Mouse (Mus musculus): ENCODE results near the gene Pes1. TPM values are rescaled to one million over a fixed set of nuclear protein-coding genes. Genes with fewer than 3 reads are reported as not detected.

Gene Pes1
- total and polyA plus RNA-seq, 3 experiments: 240 to 498 (median 301) TPM

GRCm38 (mm10) chr11:3976678-3977077 is 12.9 kb downstream of the Pes1 start, which contains the start of gene 4930556J24Rik:
Gene 4930556J24Rik, minus strand, starts transcription at chr11:3976778.
- no peaks in the 10 kb centered on the region; the same call in 1 of the 2 replicates for H3K79me2 ChIP-seq (ENCODE audit: control insufficient read depth, insufficient read depth, low read length, poor library complexity)
- no peak within 1 kb of the TSS for H3K27ac ChIP-seq (ENCODE audit: control insufficient read depth, low read depth, low read length)
- DNase-seq (ENCODE audit: low read depth, low spot score): no peak
- H3K9ac ChIP-seq (ENCODE audit: control insufficient read depth, low read depth, low read length, poor library complexity, severe bottlenecking): no peak within 1 kb of the TSS
- H3K27me3 ChIP-seq (ENCODE audit: control insufficient read depth in 1 of 2, insufficient read depth in 2 of 2, low read length in 2 of 2): no peaks in the 10 kb centered on the region
- no peaks in the 10 kb centered on the region for H3K9me3 ChIP-seq (replicated peaks; ENCODE audit: insufficient read depth, low read length)
- no peaks in the 10 kb centered on the region for H3K4me1 ChIP-seq (ENCODE audit: control insufficient read depth in 1 of 2, insufficient read depth in 2 of 2, low read length in 2 of 2)
- H3K36me3 ChIP-seq (ENCODE audit: control insufficient read depth in 1 of 2, insufficient read depth in 2 of 2, low read length in 2 of 2): peaks cover 0 to 40% of the 10 kb centered on the region in 2 experiments; a peak in 2 of 4 replicates
- TF ChIP-seq MXI1 (IDR thresholded peaks at IDR 0.05; ENCODE audit: low read depth, low read length) (no peak), POLR2AphosphoS5 (IDR thresholded peaks at IDR 0.05; ENCODE audit: borderline replicate concordance, low read depth, low read length) (no peak), USF1 (IDR thresholded peaks at IDR 0.05; ENCODE audit: low read depth, low read length) (no peak), GATA1 (IDR thresholded peaks at IDR 0.05; ENCODE audit: low read depth, low read length) (no peak), ZMIZ1 (IDR thresholded peaks at IDR 0.05; ENCODE audit: low read depth, low read length) (no peak), TAL1 (IDR thresholded peaks at IDR 0.05; ENCODE audit: low read length) (no peak), ETS1 (IDR thresholded peaks at IDR 0.05; ENCODE audit: low read depth, low read length) (no peak), EP300 (IDR thresholded peaks at IDR 0.05; ENCODE audit: low read depth in 1 of 2, low read length in 2 of 2) (no peak), KAT2A (conservative IDR thresholded peaks at IDR 0.05; ENCODE audit: low read depth, low read length) (no peak), ZC3H11A (IDR thresholded peaks at IDR 0.05; ENCODE audit: low read depth, low read length) (no peak), CTCF (IDR thresholded peaks at IDR 0.05 in 2 of 3, conservative IDR thresholded peaks at IDR 0.05 in 1 of 3; ENCODE audit: control insufficient read depth in 1 of 3, insufficient read depth in 1 of 3, low read depth in 2 of 3, low read length in 3 of 3, poor library complexity in 1 of 3, severe bottlenecking in 1 of 3) (no peak)
- H3K4me3 ChIP-seq (ENCODE audit: control insufficient read depth in 1 of 2, insufficient read depth in 1 of 2, low read depth in 2 of 2, low read length in 2 of 2): no peak within 1 kb of the TSS

GRCm38 (mm10) chr11:3978421-3978820 is 14.6 kb downstream of the Pes1 start:
- no peaks in the 10 kb centered on the region; the same call in 1 of the 2 replicates for H3K79me2 ChIP-seq (ENCODE audit: control insufficient read depth, insufficient read depth, low read length, poor library complexity)
- no peaks in the 10 kb centered on the region for H3K4me1 ChIP-seq (ENCODE audit: control insufficient read depth in 1 of 2, insufficient read depth in 2 of 2, low read length in 2 of 2)
- H3K9ac ChIP-seq (ENCODE audit: control insufficient read depth, low read depth, low read length, poor library complexity, severe bottlenecking): no peak overlapping the region
- H3K9me3 ChIP-seq (replicated peaks; ENCODE audit: insufficient read depth, low read length): no peaks in the 10 kb centered on the region
- no peak for TF ChIP-seq TCF12 (IDR thresholded peaks at IDR 0.05; ENCODE audit: low read depth, low read length)
- TF ChIP-seq POLR2AphosphoS2 (IDR thresholded peaks at IDR 0.05; ENCODE audit: low read length): 0 out of 2 replicates have a peak, but pooled peaks have one; percentile 11
- TF ChIP-seq GABPA (IDR thresholded peaks at IDR 0.05; ENCODE audit: low read depth, low read length): no peak
- H3K27me3 ChIP-seq (ENCODE audit: control insufficient read depth in 1 of 2, insufficient read depth in 2 of 2, low read length in 2 of 2): no peaks in the 10 kb centered on the region
- no peak overlapping the region for H3K27ac ChIP-seq (ENCODE audit: control insufficient read depth, low read depth, low read length)
- no peak for DNase-seq (ENCODE audit: low read depth, low spot score)
- no peak overlapping the region for H3K4me3 ChIP-seq (ENCODE audit: control insufficient read depth in 1 of 2, insufficient read depth in 1 of 2, low read depth in 2 of 2, low read length in 2 of 2)
- peaks cover 0 to 32% of the 10 kb centered on the region in 2 experiments; a peak in 2 of 4 replicates for H3K36me3 ChIP-seq (ENCODE audit: control insufficient read depth in 1 of 2, insufficient read depth in 2 of 2, low read length in 2 of 2)

- DNase-seq (ENCODE audit: low read depth, low spot score): no peak
- no peaks in the 10 kb centered on the region for H3K79me2 ChIP-seq (ENCODE audit: control insufficient read depth, insufficient read depth, low read length, poor library complexity)
- TF ChIP-seq USF1 (IDR thresholded peaks at IDR 0.05; ENCODE audit: low read depth, low read length) (no peak), CHD2 (IDR thresholded peaks at IDR 0.05; ENCODE audit: low read length) (no peak), NRF1 (IDR thresholded peaks at IDR 0.05; ENCODE audit: insufficient read depth, low read depth, low read length, poor library complexity, severe bottlenecking) (no peak), CHD1 (IDR thresholded peaks at IDR 0.05; ENCODE audit: low read depth, low read length) (no peak), TCF12 (IDR thresholded peaks at IDR 0.05; ENCODE audit: low read depth, low read length) (no peak), POLR2A (IDR thresholded peaks at IDR 0.05; ENCODE audit: control insufficient read depth in 1 of 2, insufficient read depth in 1 of 2, low read depth in 1 of 2, low read length in 2 of 2, poor library complexity in 1 of 2) (no peak), EP300 (IDR thresholded peaks at IDR 0.05; ENCODE audit: low read depth in 1 of 2, low read length in 2 of 2) (no peak), ZC3H11A (IDR thresholded peaks at IDR 0.05; ENCODE audit: low read depth, low read length) (no peak), E2F4 (IDR thresholded peaks at IDR 0.05; ENCODE audit: borderline replicate concordance, low read depth, low read length) (no peak), ETS1 (IDR thresholded peaks at IDR 0.05; ENCODE audit: low read depth, low read length) (no peak), MEF2A (IDR thresholded peaks at IDR 0.05; ENCODE audit: extremely low read depth, insufficient replicate concordance, low read depth, low read length, poor library complexity, severe bottlenecking) (no peak), USF2 (IDR thresholded peaks at IDR 0.05; ENCODE audit: borderline replicate concordance in 1 of 2, insufficient read depth in 1 of 2, low read depth in 1 of 2, low read length in 2 of 2) (no peak), CTCF (IDR thresholded peaks at IDR 0.05 in 2 of 3, conservative IDR thresholded peaks at IDR 0.05 in 1 of 3; ENCODE audit: control insufficient read depth in 1 of 3, insufficient read depth in 1 of 3, low read depth in 2 of 3, low read length in 3 of 3, poor library complexity in 1 of 3, severe bottlenecking in 1 of 3) (no peak), ELF1 (IDR thresholded peaks at IDR 0.05; ENCODE audit: low read depth, low read length) (no peak), NELFE (IDR thresholded peaks at IDR 0.05; ENCODE audit: low read depth, low read length) (no peak), MYB (IDR thresholded peaks at IDR 0.05; ENCODE audit: low read depth, low read length) (no peak)
- H3K27ac ChIP-seq (ENCODE audit: control insufficient read depth, low read depth, low read length): no peak overlapping the region
- no peaks in the 10 kb centered on the region for H3K4me1 ChIP-seq (ENCODE audit: control insufficient read depth in 1 of 2, insufficient read depth in 2 of 2, low read length in 2 of 2)
- H3K9me3 ChIP-seq (replicated peaks; ENCODE audit: insufficient read depth, low read length): no peaks in the 10 kb centered on the region
- no peak overlapping the region for H3K4me3 ChIP-seq (ENCODE audit: control insufficient read depth in 1 of 2, insufficient read depth in 1 of 2, low read depth in 2 of 2, low read length in 2 of 2)
- H3K9ac ChIP-seq (ENCODE audit: control insufficient read depth, low read depth, low read length, poor library complexity, severe bottlenecking): no peak overlapping the region
- H3K27me3 ChIP-seq (ENCODE audit: control insufficient read depth in 1 of 2, insufficient read depth in 2 of 2, low read length in 2 of 2): no peaks in the 10 kb centered on the region
- peaks cover 0 to 14% of the 10 kb centered on the region in 2 experiments; a peak in 2 of 4 replicates for H3K36me3 ChIP-seq (ENCODE audit: control insufficient read depth in 1 of 2, insufficient read depth in 2 of 2, low read length in 2 of 2)
Measured at GRCm38 (mm10) chr11:3981536-3981935, 17.8 kb downstream of the Pes1 start.
